Mouse (Mus musculus) C3H10T1/2 (cell line): ENCODE results near the gene Cox17. TPM values are rescaled to one million over a fixed set of nuclear protein-coding genes. Genes with fewer than 3 reads are reported as not detected.

Source experiments
- polyA plus RNA-seq, 2 experiments: library from polyadenylated mRNA; unstranded; fragments of >200 nt; fragmentation: generic; extraction: Trizol; gene quantifications; one replicate each; pipeline ENCODE4 v1.2.1; 2012; ENCODE audit warnings: missing spikeins in 2 of 2

Gene Cox17
- 100 to 1,000 TPM; 159 to 176 TPM for polyA plus RNA-seq

GRCm38 (mm10) chr16:38346529-38347325 is at the start of gene Cox17, which contains the start of gene Gm21987:
Gene Cox17 (plus strand): TSS chr16:38346991.
Gene Gm21987 (plus strand): TSS chr16:38347040.

DNA sequence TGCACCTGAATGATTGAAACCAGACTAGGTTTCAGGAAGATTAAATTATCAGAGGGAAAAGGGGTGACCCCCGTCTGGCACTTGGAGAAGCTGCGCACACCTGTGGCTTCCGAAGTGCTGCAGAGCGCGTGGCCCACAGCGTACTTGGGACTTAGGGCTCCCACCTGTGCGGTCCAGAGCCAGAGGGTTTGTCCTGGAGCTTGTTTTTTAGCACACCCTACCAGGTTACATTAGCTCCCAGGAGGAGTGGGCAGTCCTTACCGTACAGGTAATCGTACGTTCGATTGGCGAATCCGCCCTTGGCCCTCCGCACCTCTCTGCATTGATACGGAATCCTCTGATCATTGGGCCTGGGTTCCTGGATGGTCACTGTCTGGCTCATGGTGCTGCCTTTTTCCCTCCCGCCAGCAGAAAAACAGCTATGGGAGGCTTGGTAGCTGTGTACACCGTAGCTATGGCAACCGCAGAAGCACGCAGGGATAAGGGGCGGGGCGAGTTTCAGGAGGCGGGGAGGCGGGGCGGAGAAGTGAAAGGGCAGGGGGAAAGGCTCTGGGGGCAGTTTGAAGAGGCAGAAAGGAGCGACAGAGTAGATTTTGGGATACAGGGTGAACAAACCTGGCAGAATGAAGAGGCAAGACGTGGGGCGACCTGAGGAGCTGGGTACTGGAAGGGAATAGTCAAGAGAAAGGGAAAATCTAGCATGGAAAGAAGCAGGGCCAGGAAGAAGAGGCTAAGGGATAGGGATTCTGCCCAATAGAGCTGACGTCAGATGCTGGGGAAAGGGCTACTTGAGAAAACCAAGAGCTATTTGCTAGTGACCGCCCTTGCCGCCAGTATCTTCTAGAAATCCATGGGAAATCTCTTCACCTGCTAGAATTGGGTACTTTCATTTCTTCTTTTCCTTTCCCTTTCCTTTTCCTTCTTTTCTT is 5.1 kb upstream of the Cox17 start, which contains the start of gene Maats1:
Gene Maats1, minus strand, starts transcription at position 748 of the 929 bp plus-strand sequence.

GRCm38 (mm10) chr16:38361933-38362332 is 15.1 kb downstream of the Cox17 start, which contains the start of gene Popdc2:
Gene Popdc2 (plus strand): TSS chr16:38362209.

Other genes with a start within 250 kb of the Cox17 start
- under 1 TPM; 0.01 to 0.02 TPM for gene Nr1i2, start 52.2 kb upstream of the Cox17 start, polyA plus RNA-seq
- under 1 TPM; 0.04 TPM for gene Maats1, start 4.8 kb upstream of the Cox17 start, polyA plus RNA-seq
- gene Gm21987, start within 50 bp of the Cox17 start, polyA plus RNA-seq: under 1 TPM in 1 of 2 experiments, not detected in 1; 0.22 TPM
- under 1 TPM; 0.05 to 0.91 TPM for gene Popdc2, start 15.2 kb downstream of the Cox17 start, polyA plus RNA-seq
- gene Pla1a, start 86.2 kb downstream of the Cox17 start, polyA plus RNA-seq: under 1 TPM; 0.05 to 0.92 TPM
- gene Adprh, start 105.7 kb downstream of the Cox17 start, polyA plus RNA-seq: 10 to 100 TPM; 28.0 to 46.3 TPM
- 1 to 10 TPM in 1 of 2 experiments, under 1 TPM in 1; 0.33 to 3.9 TPM for gene Cd80, start 108.6 kb downstream of the Cox17 start, polyA plus RNA-seq
- gene Timmdc1, start 175.7 kb downstream of the Cox17 start, polyA plus RNA-seq: 10 to 100 TPM in 1 of 2 experiments, 1 to 10 TPM in 1; 9.1 to 18.0 TPM
- 10 to 100 TPM in 1 of 2 experiments, 1 to 10 TPM in 1; 3.2 to 25.3 TPM for gene Poglut1, start 203.3 kb downstream of the Cox17 start, polyA plus RNA-seq
- gene Tmem39a, start 211.7 kb downstream of the Cox17 start, polyA plus RNA-seq: 10 to 100 TPM in 1 of 2 experiments, 1 to 10 TPM in 1; 6.5 to 49.6 TPM